Mouse (Mus musculus) E14TG2a.4 (cell line): ENCODE results near the gene Scamp1.

Experiments used
- H3K27me3 ChIP-seq: 2 replicates; pipeline ENCODE4 v1.6.1; 2014; ENCODE audit warnings: low read length, control low read depth; ENCODE audit not compliant: insufficient read depth
- H3K36me3 ChIP-seq: 2 replicates; pipeline ENCODE4 v1.6.1; 2014; ENCODE audit warnings: low read length, control low read depth; ENCODE audit not compliant: insufficient read depth
- H3K4me1 ChIP-seq: replicated peaks from 2 replicates; pipeline ENCODE4 v1.6.1; 2014; ENCODE audit warnings: low read depth, low read length, control low read depth
- H3K4me3 ChIP-seq: replicated peaks from 2 replicates; pipeline ENCODE4 v1.5.1; 2014; ENCODE audit warnings: mild to moderate bottlenecking, low read length
- H3K9me3 ChIP-seq: 2 replicates; pipeline ENCODE4 v1.6.1; 2014; ENCODE audit warnings: low read length, control low read depth
- CTCF ChIP-seq: conservative IDR thresholded peaks from 2 replicates; pipeline ENCODE4 v1.5.1; 2014; ENCODE audit warnings: low read length
- NANOG ChIP-seq: IDR thresholded peaks from 2 replicates; pipeline ENCODE4 v1.6.1; 2014; ENCODE audit warnings: borderline replicate concordance, low read length, mixed read lengths
- POU5F1 ChIP-seq: IDR thresholded peaks from 2 replicates; pipeline ENCODE4 v1.6.1; 2014; ENCODE audit warnings: low read length, borderline replicate concordance

Gene Scamp1

DNA sequence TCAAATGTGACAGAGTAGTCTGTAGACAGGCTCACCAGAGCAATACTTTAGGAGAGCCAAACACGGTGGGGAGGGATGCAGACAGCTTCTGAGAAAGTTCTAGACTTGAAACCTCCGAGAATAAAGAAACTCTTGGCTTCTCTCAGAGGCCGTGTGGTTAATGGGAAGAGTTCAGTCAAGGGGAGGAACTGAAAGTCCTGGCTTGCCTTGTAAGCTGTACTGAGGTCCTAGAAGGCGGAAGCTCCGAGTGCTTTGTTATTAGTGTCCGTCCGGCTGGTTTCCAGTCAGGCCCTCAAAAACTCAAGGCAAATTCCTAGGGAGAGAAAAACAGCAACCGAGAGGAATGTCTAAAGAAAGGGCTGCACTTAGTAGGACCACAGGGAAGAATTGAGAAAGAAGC, 10.3 kb upstream of the Scamp1 start:
- H3K36me3 ChIP-seq: no peaks in the 10 kb centered on the region
- no peak overlapping the region for H3K4me3 ChIP-seq
- TF ChIP-seq CTCF (no peak), POU5F1 (no peak), NANOG (no peak)
- no peaks in the 10 kb centered on the region for H3K4me1 ChIP-seq
- peaks cover 13% of the 10 kb centered on the region for H3K27me3 ChIP-seq
- H3K9me3 ChIP-seq: no peaks in the 10 kb centered on the region

DNA sequence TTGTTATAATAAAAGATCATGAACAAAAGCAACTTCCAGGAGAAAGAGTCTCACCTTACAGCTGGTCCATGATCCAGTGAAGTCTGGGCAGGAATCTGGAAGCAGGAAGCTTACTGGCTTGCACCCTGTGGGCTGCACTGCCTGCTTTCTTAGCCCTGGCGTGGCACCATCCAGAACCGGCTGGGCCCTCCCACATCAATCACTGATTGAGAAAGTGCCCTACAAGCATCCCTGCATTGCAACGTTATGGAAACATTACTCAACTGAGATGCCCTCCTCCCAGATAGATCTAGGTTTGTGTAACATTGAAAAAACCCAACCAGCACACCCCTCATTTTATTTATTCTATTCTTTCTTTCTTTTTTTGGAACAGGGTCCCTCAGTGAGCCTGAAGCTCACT, 9.2 kb upstream of the Scamp1 start:
- peaks cover 19% of the 10 kb centered on the region for H3K27me3 ChIP-seq
- TF ChIP-seq NANOG: no peak
- H3K9me3 ChIP-seq: no peaks in the 10 kb centered on the region
- H3K4me3 ChIP-seq: no peak overlapping the region
- no peaks in the 10 kb centered on the region for H3K4me1 ChIP-seq
- H3K36me3 ChIP-seq: no peaks in the 10 kb centered on the region

GRCm38 (mm10) chr13:94293911-94294310, 8.3 kb upstream of the Scamp1 start:
- Histone ChIP-seq H3K9me3 (no peaks in the 10 kb centered on the region), H3K4me3 (no peak overlapping the region), H3K4me1 (no peaks in the 10 kb centered on the region), H3K36me3 (no peaks in the 10 kb centered on the region), H3K27me3 (peaks cover 19% of the 10 kb centered on the region)
- TF ChIP-seq NANOG: no peak
- no peak for TF ChIP-seq CTCF
- TF ChIP-seq POU5F1: no peak

GRCm38 (mm10) chr13:94286195-94286594, 538 bp upstream of the Scamp1 start:
- TF ChIP-seq CTCF: no peak
- no peak for TF ChIP-seq POU5F1
- TF ChIP-seq NANOG: no peak
- Histone ChIP-seq H3K9me3 (peaks cover 4% of the 10 kb centered on the region; the same call in 1 of the 2 replicates), H3K36me3 (no peaks in the 10 kb centered on the region), H3K4me3 (no peak overlapping the region), H3K4me1 (peaks cover 20% of the 10 kb centered on the region), H3K27me3 (peaks cover 30% of the 10 kb centered on the region)

DNA sequence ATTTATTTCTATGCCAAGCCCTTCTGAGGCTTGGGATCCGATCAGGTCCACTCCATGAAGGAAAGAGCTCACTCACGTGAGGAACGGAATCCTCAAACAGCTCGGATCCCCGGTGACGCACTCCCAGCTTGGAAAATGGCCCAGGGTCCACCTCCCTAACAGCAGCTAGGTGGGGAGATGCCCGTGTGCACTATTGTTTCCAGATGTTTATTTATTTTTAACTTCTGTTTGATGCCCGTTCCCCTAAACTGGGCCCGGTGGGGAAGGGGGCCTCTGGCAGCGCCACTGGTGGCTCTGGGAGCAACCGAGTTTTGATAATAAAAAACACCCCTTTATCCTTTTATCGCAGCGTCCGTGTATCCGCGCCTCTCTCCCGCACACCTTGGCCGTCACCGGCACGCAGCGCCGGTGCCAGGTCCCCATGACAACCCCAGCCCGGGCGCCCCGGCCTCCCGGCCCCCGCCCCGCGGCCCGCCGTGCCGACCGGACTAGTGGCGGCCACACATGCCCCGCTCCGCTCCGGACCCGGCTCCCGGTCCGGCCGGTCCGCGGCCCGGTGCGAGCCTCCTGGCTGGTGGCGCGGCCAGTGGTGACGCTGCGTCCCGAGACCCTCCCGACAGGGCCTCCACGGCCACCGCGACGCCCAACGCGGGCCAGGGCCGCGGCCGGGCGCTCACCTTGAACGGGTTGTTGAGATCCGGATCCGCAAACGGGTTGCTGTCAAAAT, 951 bp downstream of the Scamp1 start:
- Histone ChIP-seq H3K36me3 (no peaks in the 10 kb centered on the region), H3K9me3 (peaks cover 4% of the 10 kb centered on the region; the same call in 1 of the 2 replicates)
- TF ChIP-seq NANOG (no peak), POU5F1 (no peak), CTCF (no peak)

DNA sequence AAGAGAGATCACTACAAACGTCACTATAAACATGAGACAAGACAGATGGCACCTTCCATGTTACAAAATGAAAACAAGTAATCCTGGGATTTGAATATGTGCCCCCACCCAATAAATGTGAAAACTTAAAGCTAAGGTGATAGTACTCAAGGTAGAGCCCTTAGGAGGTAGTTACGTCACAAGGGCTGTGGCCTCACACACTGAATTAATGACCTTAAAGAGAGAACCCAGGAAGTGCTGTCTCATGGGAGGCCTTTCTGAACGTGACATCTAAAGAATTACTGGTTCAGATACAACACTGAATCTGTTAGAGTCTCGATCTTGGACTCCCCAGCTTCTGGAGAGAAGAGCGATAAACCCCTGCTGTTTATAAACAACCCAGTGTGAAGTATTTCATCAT, 6.2 kb downstream of the Scamp1 start:
- no peak for TF ChIP-seq NANOG
- TF ChIP-seq POU5F1: no peak
- TF ChIP-seq CTCF: no peak
- Histone ChIP-seq H3K9me3 (no peaks in the 10 kb centered on the region), H3K36me3 (no peaks in the 10 kb centered on the region), H3K4me3 (no peak overlapping the region), H3K27me3 (peaks cover 8% of the 10 kb centered on the region), H3K4me1 (peaks cover 8% of the 10 kb centered on the region)

More for the DNA sequence above, 951 bp downstream of the Scamp1 start:
- Histone ChIP-seq H3K27me3 (peaks cover 24% of the 10 kb centered on the region), H3K4me3 (peak overlapping the region; percentile 91), H3K4me1 (peaks cover 20% of the 10 kb centered on the region)

DNA sequence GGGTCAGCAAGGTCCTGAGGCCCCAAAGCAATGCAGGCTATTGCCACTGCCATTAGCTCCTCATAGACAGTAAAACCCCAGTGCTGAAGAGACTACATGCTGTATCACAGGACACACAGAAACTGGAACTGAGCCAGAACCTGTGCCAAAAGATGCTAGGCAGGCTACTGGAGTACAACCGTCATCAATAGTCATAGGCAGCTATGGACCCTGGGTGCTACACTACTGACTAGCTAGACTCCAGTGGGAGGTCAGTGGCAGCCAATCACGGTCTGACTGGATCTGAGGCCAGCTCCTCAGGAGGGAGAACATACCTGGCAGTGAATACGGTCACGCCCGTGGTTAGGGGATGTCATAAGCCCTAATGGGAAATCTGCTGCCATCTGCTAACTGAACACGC, 14.4 kb downstream of the Scamp1 start:
- Histone ChIP-seq H3K36me3 (no peaks in the 10 kb centered on the region), H3K4me3 (no peak overlapping the region), H3K9me3 (no peaks in the 10 kb centered on the region), H3K4me1 (peaks cover 38% of the 10 kb centered on the region), H3K27me3 (no peaks in the 10 kb centered on the region)
- no peak for TF ChIP-seq NANOG
- TF ChIP-seq POU5F1: no peak
- no peak for TF ChIP-seq CTCF

GRCm38 (mm10) chr13:94268201-94268600, 17.5 kb downstream of the Scamp1 start:
- Histone ChIP-seq H3K27me3 (no peaks in the 10 kb centered on the region), H3K36me3 (no peaks in the 10 kb centered on the region), H3K4me3 (no peak overlapping the region), H3K4me1 (peaks cover 69% of the 10 kb centered on the region), H3K9me3 (no peaks in the 10 kb centered on the region)
- TF ChIP-seq NANOG (no peak), CTCF (no peak), POU5F1 (no peak)

- Histone ChIP-seq H3K36me3 (no peaks in the 10 kb centered on the region), H3K4me3 (no peak overlapping the region), H3K9me3 (no peaks in the 10 kb centered on the region), H3K4me1 (peaks cover 75% of the 10 kb centered on the region), H3K27me3 (no peaks in the 10 kb centered on the region)
- TF ChIP-seq POU5F1 (no peak), CTCF (no peak), NANOG (no peak)
These were observed 18.5 kb downstream of the Scamp1 start for GRCm38 (mm10) chr13:94267190-94267589.
